ENCODE assay signal across 20 mouse cellular contexts in the genomic region with DNA sequence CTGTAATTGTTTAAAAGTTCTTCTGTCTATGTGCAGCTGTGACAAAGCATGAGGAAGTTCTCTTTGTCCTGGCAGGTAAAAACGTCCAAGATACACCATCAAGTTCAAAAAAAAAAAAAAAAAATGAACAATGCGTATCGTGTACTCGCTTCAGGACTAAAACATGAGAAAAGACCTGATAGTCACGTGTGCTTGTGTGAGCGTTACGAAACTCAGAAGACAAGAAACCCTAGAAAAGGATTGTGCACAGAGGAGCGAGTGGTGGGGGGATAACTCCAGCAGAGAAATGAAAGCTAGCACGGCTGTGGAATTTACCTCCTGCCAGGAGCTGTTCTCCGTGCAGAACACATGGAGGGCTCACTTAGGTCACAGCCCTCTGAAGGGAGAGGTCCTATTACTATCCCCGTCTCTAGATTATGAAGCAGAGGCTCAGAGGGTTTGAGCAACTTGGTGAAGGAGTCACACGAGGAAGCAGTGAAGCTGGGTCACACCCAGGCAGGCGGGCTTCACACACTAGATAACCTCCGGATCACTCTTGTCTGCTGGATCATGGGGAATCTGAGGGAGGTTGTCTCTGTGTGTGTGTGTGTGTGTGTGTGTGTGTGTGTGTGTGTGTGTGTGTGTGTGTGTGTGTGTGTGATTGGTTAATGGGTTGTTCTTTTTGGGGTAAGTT.
DNase-seq lines count a peak whose midpoint lies in the region; ATAC-seq and TF ChIP-seq lines count a peak whose summit lies in the region.
"Had no signal": no experiment of that assay in that cellular context is flagged by ENCODE, and none has a peak within 500 bp of the region (broad histone marks: within the 10 kb centered on the region; RNA-seq: fewer than 3 reads in every experiment).

No protein-coding gene starts in this region.

- H3K4me2 ChIP-seq in forebrain, postnatal 0 days (ENCODE audit: low read depth) = no peak overlapping the region
- no peak overlapping the region for H3K4me2 ChIP-seq in forebrain, embryonic 13.5 days
- H3K4me2 ChIP-seq in liver, postnatal 0 days (ENCODE audit: low read depth, low read length) = peak overlapping the region; percentile 36; the same call in 1 of the 2 replicates
- H3K4me2 ChIP-seq in liver, embryonic 12.5 days = no peak overlapping the region
- H3K4me2 ChIP-seq in embryonic facial prominence, embryonic 14.5 days (ENCODE audit: low read depth, low read length) = peak overlapping the region; percentile 31; the same call in 1 of the 2 replicates
- peak overlapping the region; percentile 9; the same call in 1 of the 2 replicates for H3K4me2 ChIP-seq in stomach, embryonic 16.5 days (ENCODE audit: low read depth, low read length)
- H3K4me2 ChIP-seq: hindbrain, embryonic 13.5 days; liver, embryonic 11.5 days; neural tube, embryonic 12.5 days had no signal

- no peak overlapping the region for H3K4me3 ChIP-seq in forebrain, postnatal 0 days (ENCODE audit: low read depth, low read length)
- H3K4me3 ChIP-seq in forebrain, embryonic 13.5 days = no peak overlapping the region
- no peak overlapping the region for H3K4me3 ChIP-seq in liver, postnatal 0 days (ENCODE audit: low read depth, low read length)
- H3K4me3 ChIP-seq in liver, embryonic 12.5 days = no peak overlapping the region
- H3K4me3 ChIP-seq in embryonic facial prominence, embryonic 14.5 days (ENCODE audit: low read depth, low read length) = no peak overlapping the region
- H3K4me3 ChIP-seq in stomach, embryonic 16.5 days (replicated peaks; ENCODE audit: low read length) = no peak overlapping the region
- H3K4me3 ChIP-seq: forebrain, embryonic 10.5 days; hindbrain, embryonic 13.5 days; megakaryocyte, embryonic 14.5 days; neural tube, embryonic 12.5 days had no signal

- no peak overlapping the region for H3K27ac ChIP-seq in forebrain, postnatal 0 days (ENCODE audit: low read depth, low read length)
- no peak overlapping the region for H3K27ac ChIP-seq in forebrain, embryonic 13.5 days
- no peak overlapping the region for H3K27ac ChIP-seq in liver, postnatal 0 days (ENCODE audit: low read depth)
- no peak overlapping the region for H3K27ac ChIP-seq in liver, embryonic 12.5 days
- H3K27ac ChIP-seq in embryonic facial prominence, embryonic 14.5 days (replicated peaks; ENCODE audit: low read depth, low read length) = peak overlapping the region; percentile 39; the same call in 1 of the 2 replicates
- peak overlapping the region; percentile 55; the same call in 1 of the 2 replicates for H3K27ac ChIP-seq in stomach, embryonic 16.5 days (ENCODE audit: low read length)
- H3K27ac ChIP-seq: forebrain, embryonic 10.5 days; hindbrain, embryonic 13.5 days; neural tube, embryonic 12.5 days had no signal

- no peaks in the 10 kb centered on the region for H3K9me3 ChIP-seq in forebrain, postnatal 0 days (ENCODE audit: low read length)
- H3K9me3 ChIP-seq in forebrain, embryonic 13.5 days (replicated peaks) = no peaks in the 10 kb centered on the region
- no peaks in the 10 kb centered on the region for H3K9me3 ChIP-seq in liver, postnatal 0 days (ENCODE audit: low read length)
- H3K9me3 ChIP-seq in liver, embryonic 12.5 days (replicated peaks) = no peaks in the 10 kb centered on the region
- no peaks in the 10 kb centered on the region for H3K9me3 ChIP-seq in embryonic facial prominence, embryonic 14.5 days (ENCODE audit: control insufficient read depth, low read length)
- H3K9me3 ChIP-seq in stomach, embryonic 16.5 days (replicated peaks; ENCODE audit: control insufficient read depth, low read length) = no peaks in the 10 kb centered on the region
- H3K9me3 ChIP-seq: forebrain, embryonic 10.5 days; hindbrain, embryonic 13.5 days; megakaryocyte, embryonic 14.5 days; neural tube, embryonic 12.5 days had no signal

- no peaks in the 10 kb centered on the region for H3K36me3 ChIP-seq in forebrain, postnatal 0 days (ENCODE audit: insufficient read depth)
- H3K36me3 ChIP-seq in forebrain, embryonic 13.5 days (ENCODE audit: poor library complexity, severe bottlenecking) = no peaks in the 10 kb centered on the region
- H3K36me3 ChIP-seq in liver, postnatal 0 days (replicated peaks; ENCODE audit: insufficient read depth, low read length) = no peaks in the 10 kb centered on the region
- no peaks in the 10 kb centered on the region for H3K36me3 ChIP-seq in liver, embryonic 12.5 days
- H3K36me3 ChIP-seq in embryonic facial prominence, embryonic 14.5 days (ENCODE audit: control insufficient read depth, insufficient read depth, low read length) = no peaks in the 10 kb centered on the region
- no peaks in the 10 kb centered on the region for H3K36me3 ChIP-seq in stomach, embryonic 16.5 days (ENCODE audit: control insufficient read depth, insufficient read depth, low read length)
- H3K36me3 ChIP-seq: forebrain, embryonic 10.5 days; hindbrain, embryonic 13.5 days; neural tube, embryonic 12.5 days had no signal

- no peak for ATAC-seq in forebrain, postnatal 0 days
- no peak for ATAC-seq in forebrain, embryonic 13.5 days
- no peak for ATAC-seq in liver, postnatal 0 days
- no peak for ATAC-seq in liver, embryonic 12.5 days
- ATAC-seq in embryonic facial prominence, embryonic 14.5 days (ENCODE audit: low read depth) = peak; percentile 45; the same call in 1 of the 2 replicates
- peak; percentile 57; the same call in 1 of the 2 replicates for ATAC-seq in stomach, embryonic 16.5 days (ENCODE audit: insufficient read depth, low FRiP score)

- TF ChIP-seq CTCF in forebrain, postnatal 0 days (IDR thresholded peaks at IDR 0.05; ENCODE audit: low read depth) = no peak
- no peak for TF ChIP-seq CTCF in liver, postnatal 0 days (IDR thresholded peaks at IDR 0.05; ENCODE audit: low read depth)

- TF ChIP-seq EP300 in liver, postnatal 0 days (IDR thresholded peaks at IDR 0.05; ENCODE audit: low read depth) = no peak

- H3K27me3 ChIP-seq in forebrain, postnatal 0 days (ENCODE audit: insufficient read depth, low read length) = no peaks in the 10 kb centered on the region
- no peaks in the 10 kb centered on the region for H3K27me3 ChIP-seq in forebrain, embryonic 13.5 days
- 0 out of 2 replicates have a peak, but pooled peaks cover 4% of the 10 kb centered on the region for H3K27me3 ChIP-seq in liver, postnatal 0 days (ENCODE audit: insufficient read depth, low read length)
- peaks cover 12% of the 10 kb centered on the region; the same call in 1 of the 2 replicates for H3K27me3 ChIP-seq in liver, embryonic 12.5 days (replicated peaks)
- H3K27me3 ChIP-seq in embryonic facial prominence, embryonic 14.5 days (replicated peaks; ENCODE audit: control insufficient read depth, insufficient read depth, low read length) = no peaks in the 10 kb centered on the region
- 0 out of 2 replicates have a peak, but pooled peaks cover 9% of the 10 kb centered on the region for H3K27me3 ChIP-seq in stomach, embryonic 16.5 days (ENCODE audit: control insufficient read depth, insufficient read depth, low read length)
- H3K27me3 ChIP-seq: hindbrain, embryonic 13.5 days; neural tube, embryonic 12.5 days had no signal

- no peaks in the 10 kb centered on the region for H3K4me1 ChIP-seq in forebrain, postnatal 0 days (ENCODE audit: insufficient read depth)
- H3K4me1 ChIP-seq in forebrain, embryonic 13.5 days = no peaks in the 10 kb centered on the region
- no peaks in the 10 kb centered on the region for H3K4me1 ChIP-seq in liver, postnatal 0 days (ENCODE audit: insufficient read depth)
- H3K4me1 ChIP-seq in liver, embryonic 12.5 days = no peaks in the 10 kb centered on the region
- peaks cover 25% of the 10 kb centered on the region for H3K4me1 ChIP-seq in embryonic facial prominence, embryonic 14.5 days (ENCODE audit: control insufficient read depth, insufficient read depth, low read length)
- H3K4me1 ChIP-seq in stomach, embryonic 16.5 days (ENCODE audit: control insufficient read depth, insufficient read depth, low read length) = no peaks in the 10 kb centered on the region
- H3K4me1 ChIP-seq: hindbrain, embryonic 13.5 days; megakaryocyte, embryonic 14.5 days; neural tube, embryonic 12.5 days had no signal

- WGBS in forebrain, postnatal 0 days = 51% methylated on average over 14 of the region's 14 CpGs
- 54% methylated on average over 14 of the region's 14 CpGs for WGBS in forebrain, embryonic 13.5 days
- 44% methylated on average over 14 of the region's 14 CpGs for WGBS in liver, postnatal 0 days (ENCODE audit: insufficient replicate concordance)
- 47% methylated on average over 14 of the region's 14 CpGs for WGBS in liver, embryonic 12.5 days (ENCODE audit: insufficient replicate concordance)
- 35% methylated on average over 14 of the region's 14 CpGs for WGBS in embryonic facial prominence, embryonic 14.5 days
- WGBS in stomach, embryonic 16.5 days = 46% methylated on average over 14 of the region's 14 CpGs

- no peak for DNase-seq in forebrain, postnatal 0 days
- DNase-seq in liver, postnatal 0 days = no peak
- peak; percentile 54 for DNase-seq in embryonic facial prominence, embryonic 14.5 days (ENCODE audit: low spot score)
- DNase-seq in thymus, adult 18-20 months = no peak
- DNase-seq in adrenal gland, postnatal 36 days = no peak
- DNase-seq: adrenal gland, postnatal 10 days; B cell, adult 2 months; cerebellum, adult 8-10 months; gastrocnemius, postnatal 25 days; kidney, adult 9 months; right cerebral cortex, postnatal 14 days; thymus, postnatal 4 days had no signal

- H3K9ac ChIP-seq in forebrain, postnatal 0 days = 0 out of 2 replicates have a peak overlapping the region, but pooled peaks have one; percentile 10
- H3K9ac ChIP-seq in forebrain, embryonic 13.5 days = no peak overlapping the region
- H3K9ac ChIP-seq in liver, postnatal 0 days (replicated peaks) = no peak overlapping the region
- no peak overlapping the region for H3K9ac ChIP-seq in liver, embryonic 12.5 days
- H3K9ac ChIP-seq in embryonic facial prominence, embryonic 14.5 days (ENCODE audit: low read depth, low read length) = no peak overlapping the region
- H3K9ac ChIP-seq in stomach, embryonic 16.5 days (ENCODE audit: low read length) = no peak overlapping the region
- H3K9ac ChIP-seq: hindbrain, embryonic 13.5 days; neural tube, embryonic 12.5 days had no signal

Comparison
In these comparisons a context has a peak if more than half of its experiments do, and no peak if none do; other contexts are left out.
1. H3K4me2 ChIP-seq: peak in liver, postnatal 0 days (single experiment), embryonic facial prominence, embryonic 14.5 days (single experiment) and stomach, embryonic 16.5 days (single experiment); none in forebrain, postnatal 0 days (single experiment), forebrain, embryonic 13.5 days (single experiment) and liver, embryonic 12.5 days (single experiment).
2. ATAC-seq: peak in embryonic facial prominence, embryonic 14.5 days (single experiment) and stomach, embryonic 16.5 days (single experiment); none in forebrain, postnatal 0 days (single experiment), forebrain, embryonic 13.5 days (single experiment), liver, postnatal 0 days (single experiment) and liver, embryonic 12.5 days (single experiment).
3. H3K27ac ChIP-seq: peak in embryonic facial prominence, embryonic 14.5 days (single experiment) and stomach, embryonic 16.5 days (single experiment); none in forebrain, postnatal 0 days (single experiment), forebrain, embryonic 13.5 days (single experiment), liver, postnatal 0 days (single experiment) and liver, embryonic 12.5 days (single experiment).